25 mouse cellular contexts compared by ENCODE assay signal in the genomic region with DNA sequence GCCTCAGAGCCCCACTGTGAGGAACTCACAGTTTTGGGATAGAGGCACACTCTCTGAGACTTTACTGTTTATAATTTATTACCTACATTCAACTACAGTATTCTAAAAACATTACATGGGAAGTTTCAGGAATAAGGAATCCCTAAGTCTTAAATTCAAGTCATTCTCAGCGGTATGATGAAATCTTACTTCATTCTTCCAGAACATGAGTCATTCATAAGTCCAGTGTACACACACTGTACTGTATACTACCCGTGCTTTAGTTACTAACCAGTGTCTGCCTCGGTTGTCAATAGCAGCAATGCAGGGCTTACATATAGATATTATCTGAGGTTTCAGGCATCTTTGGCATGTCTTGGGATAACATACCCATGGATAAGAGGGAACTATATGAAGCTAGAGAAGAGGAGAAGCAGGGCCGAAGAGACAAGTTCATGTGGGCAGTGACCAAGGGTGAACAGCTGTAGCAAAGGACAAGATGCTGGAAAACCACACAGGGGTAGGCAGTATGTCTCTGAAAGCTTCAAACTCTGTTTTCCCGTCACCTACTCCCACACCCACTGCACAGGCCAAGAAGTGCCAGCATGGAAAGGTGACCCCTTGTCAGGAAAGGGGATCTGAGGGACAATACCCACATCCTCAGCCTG.
"Had no signal": no experiment of that assay in that cellular context is flagged by ENCODE, and none has a peak within 500 bp of the region (broad histone marks: within the 10 kb centered on the region; RNA-seq: fewer than 3 reads in every experiment).

No protein-coding gene starts in this region.

- H3K4me3 ChIP-seq: heart, embryonic 10.5 days; heart, embryonic 13.5 days; heart, embryonic 15.5 days; hindbrain, embryonic 13.5 days; hindbrain, embryonic 15.5 days; kidney, embryonic 15.5 days; limb, embryonic 13.5 days; limb, embryonic 15.5 days; liver, embryonic 12.5 days had no signal

- DNase-seq: gastrocnemius, postnatal 14 days; gastrocnemius, postnatal 36 days; heart, adult 18-20 months; heart, postnatal 14 days; kidney, adult 11 months; kidney, adult 2 months; kidney, adult 9 months; kidney, postnatal 14 days; kidney, postnatal 36 days; layer of hippocampus, adult 9-11 months; layer of hippocampus, postnatal 36 days; left cerebral cortex, postnatal 4 days had no signal

- H3K4me1 ChIP-seq: hindbrain, embryonic 13.5 days; hindbrain, embryonic 15.5 days; kidney, embryonic 15.5 days; limb, embryonic 13.5 days; limb, embryonic 15.5 days; liver, embryonic 12.5 days had no signal

- H3K27me3 ChIP-seq: heart, embryonic 13.5 days; heart, embryonic 15.5 days; hindbrain, embryonic 13.5 days; hindbrain, embryonic 15.5 days; liver, embryonic 12.5 days had no signal

- H3K9ac ChIP-seq: heart, embryonic 13.5 days; heart, embryonic 15.5 days; hindbrain, embryonic 13.5 days; hindbrain, embryonic 15.5 days; kidney, embryonic 15.5 days; limb, embryonic 13.5 days; limb, embryonic 15.5 days; liver, embryonic 12.5 days; liver, embryonic 14.5 days had no signal

- H3K4me2 ChIP-seq: heart, embryonic 13.5 days; heart, embryonic 15.5 days; hindbrain, embryonic 13.5 days; hindbrain, embryonic 15.5 days; kidney, embryonic 15.5 days; limb, embryonic 13.5 days; limb, embryonic 15.5 days; liver, embryonic 12.5 days had no signal

- H3K9me3 ChIP-seq: heart, embryonic 10.5 days; heart, embryonic 13.5 days; heart, embryonic 15.5 days; hindbrain, embryonic 13.5 days; hindbrain, embryonic 15.5 days; kidney, embryonic 15.5 days; limb, embryonic 13.5 days; limb, embryonic 15.5 days; liver, embryonic 12.5 days had no signal

- H3K27ac ChIP-seq: heart, embryonic 10.5 days; heart, embryonic 13.5 days; heart, embryonic 15.5 days; hindbrain, embryonic 13.5 days; hindbrain, embryonic 15.5 days; hindbrain, postnatal 0 days; kidney, embryonic 15.5 days; kidney, postnatal 0 days; limb, embryonic 13.5 days; limb, embryonic 15.5 days; liver, embryonic 12.5 days; liver, embryonic 14.5 days had no signal

- H3K36me3 ChIP-seq: heart, embryonic 10.5 days; heart, embryonic 13.5 days; heart, embryonic 15.5 days; hindbrain, embryonic 13.5 days; hindbrain, embryonic 15.5 days; kidney, embryonic 15.5 days; limb, embryonic 13.5 days; limb, embryonic 15.5 days; liver, embryonic 12.5 days had no signal

- ATAC-seq: hindbrain, postnatal 0 days; intestine, embryonic 16.5 days; liver, embryonic 12.5 days had no signal
